In the genomic region with DNA sequence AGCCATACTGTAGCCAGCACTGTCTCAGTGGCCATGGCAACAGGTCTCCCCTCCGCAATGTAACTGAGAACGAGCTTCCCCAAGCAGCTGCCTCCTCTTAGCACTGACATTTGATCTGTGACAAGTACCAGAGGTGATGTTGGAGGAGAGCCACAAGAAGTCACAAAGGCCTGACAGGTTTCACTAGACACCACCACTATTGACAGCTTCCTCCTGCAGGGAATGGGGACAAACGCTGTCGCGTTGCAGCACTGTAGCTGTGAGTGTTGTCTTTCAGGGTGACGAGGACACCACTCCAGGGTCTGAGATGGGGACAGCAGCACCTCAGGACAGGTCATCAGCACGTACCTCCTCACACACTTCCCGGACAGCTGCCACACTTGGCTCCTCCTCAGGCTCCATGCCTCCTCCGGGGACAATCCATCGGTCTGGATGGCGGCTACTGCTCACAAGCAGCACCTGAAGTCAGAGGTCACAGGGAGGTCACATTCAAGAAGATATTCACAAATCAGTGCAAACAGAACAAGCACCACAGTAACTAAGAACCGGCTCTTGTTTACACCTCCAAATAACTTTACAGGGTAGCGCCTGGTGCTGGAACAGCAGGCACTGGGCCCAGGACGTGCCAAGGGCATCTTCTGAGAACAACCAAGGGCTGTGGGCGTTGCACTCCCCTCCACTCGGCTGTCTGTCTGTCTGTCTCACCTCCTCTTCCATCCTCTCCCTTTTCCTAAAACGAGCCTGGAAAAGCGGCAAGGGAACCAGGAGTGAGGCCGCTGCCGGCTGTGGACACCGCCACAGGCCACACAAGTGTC, we compare ENCODE assay signal across 16 mouse cellular contexts. TPM values are rescaled to one million over a fixed set of nuclear protein-coding genes. Genes with fewer than 3 reads are reported as not detected.
DNase-seq lines count a peak whose midpoint lies in the region; ATAC-seq and TF ChIP-seq lines count a peak whose summit lies in the region.
"Had no signal": no experiment of that assay in that cellular context is flagged by ENCODE, and none has a peak within 500 bp of the region (broad histone marks: within the 10 kb centered on the region; RNA-seq: fewer than 3 reads in every experiment).

No protein-coding gene starts in this region.

- TF ChIP-seq CTCF in kidney, adult 2 months (conservative IDR thresholded peaks at IDR 0.05; ENCODE audit: insufficient read depth, insufficient read length, low read depth, low read length), result no peak
- TF ChIP-seq CTCF in midbrain, postnatal 0 days (IDR thresholded peaks at IDR 0.05), result no peak

- no peaks in the 10 kb centered on the region for H3K9me3 ChIP-seq in kidney, embryonic 15.5 days (replicated peaks)
- no peaks in the 10 kb centered on the region for H3K9me3 ChIP-seq in midbrain, embryonic 13.5 days
- H3K9me3 ChIP-seq in midbrain, postnatal 0 days (ENCODE audit: low read length), result no peaks in the 10 kb centered on the region
- H3K9me3 ChIP-seq in heart, embryonic 12.5 days (replicated peaks), result no peaks in the 10 kb centered on the region
- H3K9me3 ChIP-seq: hindbrain, embryonic 15.5 days had no signal

- peak overlapping the region; percentile 30 for H3K27ac ChIP-seq in kidney, embryonic 15.5 days
- no peak overlapping the region for H3K27ac ChIP-seq in kidney, adult 2 months (ENCODE audit: insufficient read depth, low read depth, low read length)
- 0 out of 2 replicates have a peak overlapping the region, but pooled peaks have one; percentile 19 for H3K27ac ChIP-seq in midbrain, embryonic 13.5 days
- no peak overlapping the region for H3K27ac ChIP-seq in midbrain, postnatal 0 days (ENCODE audit: low read depth, low read length)
- peak overlapping the region; percentile 79 for H3K27ac ChIP-seq in heart, embryonic 12.5 days (ENCODE audit: poor library complexity, severe bottlenecking)
- H3K27ac ChIP-seq: hindbrain, embryonic 15.5 days had no signal

- 58% methylated on average over 21 of the region's 21 CpGs for WGBS in kidney, embryonic 15.5 days
- WGBS in kidney, adult 2 months, result 69% methylated on average over 21 of the region's 21 CpGs
- WGBS in midbrain, embryonic 13.5 days, result 88% methylated on average over 21 of the region's 21 CpGs
- WGBS in midbrain, postnatal 0 days, result 85% methylated on average over 21 of the region's 21 CpGs
- WGBS in heart, embryonic 12.5 days, result 49% methylated on average over 21 of the region's 21 CpGs

- peaks cover 36% of the 10 kb centered on the region for H3K4me1 ChIP-seq in kidney, embryonic 15.5 days
- peaks cover 6% of the 10 kb centered on the region; the same call in 1 of the 2 replicates for H3K4me1 ChIP-seq in kidney, adult 2 months (ENCODE audit: control insufficient read depth, insufficient read depth, low read length)
- H3K4me1 ChIP-seq in midbrain, embryonic 13.5 days (replicated peaks), result peaks cover 19% of the 10 kb centered on the region
- H3K4me1 ChIP-seq in midbrain, postnatal 0 days (ENCODE audit: insufficient read depth, low read length), result no peaks in the 10 kb centered on the region
- H3K4me1 ChIP-seq in heart, embryonic 12.5 days (replicated peaks), result peaks cover 77% of the 10 kb centered on the region

- no peak overlapping the region for H3K4me2 ChIP-seq in kidney, embryonic 15.5 days
- H3K4me2 ChIP-seq in midbrain, embryonic 13.5 days (replicated peaks), result no peak overlapping the region
- no peak overlapping the region for H3K4me2 ChIP-seq in midbrain, postnatal 0 days (ENCODE audit: low read depth, low read length, poor library complexity, severe bottlenecking)
- H3K4me2 ChIP-seq in heart, embryonic 12.5 days, result peak overlapping the region; percentile 20
- H3K4me2 ChIP-seq: hindbrain, embryonic 15.5 days; liver, embryonic 11.5 days had no signal

- H3K36me3 ChIP-seq in kidney, embryonic 15.5 days, result peaks cover 50% of the 10 kb centered on the region
- H3K36me3 ChIP-seq in kidney, adult 2 months (ENCODE audit: control insufficient read depth, insufficient read depth, low read length), result no peaks in the 10 kb centered on the region
- peaks cover 49% of the 10 kb centered on the region for H3K36me3 ChIP-seq in midbrain, embryonic 13.5 days
- H3K36me3 ChIP-seq in midbrain, postnatal 0 days (ENCODE audit: insufficient read depth, low read length), result peaks cover 33% of the 10 kb centered on the region
- peaks cover 45% of the 10 kb centered on the region for H3K36me3 ChIP-seq in heart, embryonic 12.5 days

- no peaks in the 10 kb centered on the region for H3K27me3 ChIP-seq in kidney, embryonic 15.5 days
- no peaks in the 10 kb centered on the region for H3K27me3 ChIP-seq in kidney, adult 2 months (replicated peaks; ENCODE audit: control insufficient read depth, insufficient read depth, low read length)
- H3K27me3 ChIP-seq in midbrain, embryonic 13.5 days, result no peaks in the 10 kb centered on the region
- no peaks in the 10 kb centered on the region for H3K27me3 ChIP-seq in midbrain, postnatal 0 days (ENCODE audit: insufficient read depth, low read length)
- H3K27me3 ChIP-seq in heart, embryonic 12.5 days (replicated peaks), result no peaks in the 10 kb centered on the region
- H3K27me3 ChIP-seq: CH12.LX; hindbrain, embryonic 15.5 days had no signal

- TF ChIP-seq POLR2A in kidney, adult 2 months (IDR thresholded peaks at IDR 0.05; ENCODE audit: low read depth, low read length), result no peak

- no peak overlapping the region for H3K9ac ChIP-seq in kidney, embryonic 15.5 days
- no peak overlapping the region for H3K9ac ChIP-seq in midbrain, embryonic 13.5 days (replicated peaks)
- H3K9ac ChIP-seq in midbrain, postnatal 0 days (replicated peaks; ENCODE audit: low read length, poor library complexity, severe bottlenecking), result no peak overlapping the region
- H3K9ac ChIP-seq in heart, embryonic 12.5 days, result peak overlapping the region; percentile 12; the same call in 1 of the 2 replicates
- H3K9ac ChIP-seq: hindbrain, embryonic 15.5 days had no signal

- ATAC-seq in kidney, embryonic 15.5 days (replicated peaks; ENCODE audit: low FRiP score), result peak; percentile 54
- no peak for ATAC-seq in midbrain, embryonic 13.5 days
- ATAC-seq in midbrain, postnatal 0 days (ENCODE audit: low FRiP score), result no peak
- peak; percentile 68 for ATAC-seq in heart, embryonic 12.5 days (ENCODE audit: insufficient number of reproducible peaks, low FRiP score)

- no peak overlapping the region for H3K4me3 ChIP-seq in kidney, embryonic 15.5 days (replicated peaks)
- H3K4me3 ChIP-seq in kidney, adult 2 months (ENCODE audit: insufficient read depth, low read depth, low read length), result no peak overlapping the region
- H3K4me3 ChIP-seq in midbrain, embryonic 13.5 days (replicated peaks), result no peak overlapping the region
- H3K4me3 ChIP-seq in midbrain, postnatal 0 days (ENCODE audit: low read depth, low read length), result no peak overlapping the region
- no peak overlapping the region for H3K4me3 ChIP-seq in heart, embryonic 12.5 days
- H3K4me3 ChIP-seq: hindbrain, embryonic 15.5 days had no signal

- no peak for DNase-seq in kidney, adult 2 months
- DNase-seq in midbrain, postnatal 0 days (ENCODE audit: low spot score), result no peak
- peak; percentile 73 for DNase-seq in skeletal muscle tissue, adult 2 months (ENCODE audit: low read depth, low spot score)
- no peak for DNase-seq in adipocyte (ENCODE audit: low spot score)
- DNase-seq: adrenal gland, adult 8-10 months; cerebellum, postnatal 36 days; kidney, postnatal 36 days; thymus, adult 2 months had no signal

RNA-seq across cellular contexts. Expression of a gene that starts 26.7 kb away (rescaled TPM):
- 75.2 and 81.5 TPM in 2 replicates for polyA plus RNA-seq in kidney, embryonic 15.5 days (2015; fragmentation: Nextera tagmentation; extraction: Ambion mirVana)
- polyA plus RNA-seq in kidney, adult 2 months (2012; rRNA removed), result 61.4 and 69.9 TPM in 2 replicates
- 223 and 227 TPM in 2 replicates for polyA plus RNA-seq in midbrain, embryonic 13.5 days (2015; fragmentation: Nextera tagmentation; extraction: Ambion mirVana)
- total RNA-seq in midbrain, postnatal 0 days (2014; rRNA removed), result 280 and 286 TPM in 2 replicates
- polyA plus RNA-seq in midbrain, postnatal 0 days (2015; fragmentation: Nextera tagmentation; extraction: Ambion mirVana), result 203 and 211 TPM in 2 replicates
- 106 and 110 TPM in 2 replicates for polyA plus RNA-seq in heart, embryonic 12.5 days (2016; fragmentation: Nextera tagmentation; extraction: Ambion mirVana)

RNA-seq across cellular contexts. Expression of a gene that starts 31.0 kb away (rescaled TPM):
- 14.1 and 17.3 TPM in 2 replicates for polyA plus RNA-seq in kidney, embryonic 15.5 days (2015; fragmentation: Nextera tagmentation; extraction: Ambion mirVana)
- 41.7 and 55.7 TPM in 2 replicates for polyA plus RNA-seq in kidney, adult 2 months (2012; rRNA removed)
- 33.4 and 36.8 TPM in 2 replicates for polyA plus RNA-seq in midbrain, embryonic 13.5 days (2015; fragmentation: Nextera tagmentation; extraction: Ambion mirVana)
- total RNA-seq in midbrain, postnatal 0 days (2014; rRNA removed), result 70.2 and 80.2 TPM in 2 replicates
- polyA plus RNA-seq in midbrain, postnatal 0 days (2015; fragmentation: Nextera tagmentation; extraction: Ambion mirVana), result 88.8 and 113 TPM in 2 replicates
- polyA plus RNA-seq in heart, embryonic 12.5 days (2016; fragmentation: Nextera tagmentation; extraction: Ambion mirVana), result 13.2 and 14.9 TPM in 2 replicates

RNA-seq across cellular contexts. Expression of a gene that starts 38.4 kb away (rescaled TPM):
- polyA plus RNA-seq in kidney, embryonic 15.5 days (2015; fragmentation: Nextera tagmentation; extraction: Ambion mirVana), result not detected in 2 replicates
- polyA plus RNA-seq in kidney, adult 2 months (2012; rRNA removed), result not detected in 2 replicates
- polyA plus RNA-seq in midbrain, embryonic 13.5 days (2015; fragmentation: Nextera tagmentation; extraction: Ambion mirVana), result not detected in 2 replicates
- not detected in 2 replicates for total RNA-seq in midbrain, postnatal 0 days (2014; rRNA removed)
- not detected in 2 replicates for polyA plus RNA-seq in midbrain, postnatal 0 days (2015; fragmentation: Nextera tagmentation; extraction: Ambion mirVana)
- polyA plus RNA-seq in heart, embryonic 12.5 days (2016; fragmentation: Nextera tagmentation; extraction: Ambion mirVana), result not detected in 2 replicates
- total RNA-seq: adrenal gland, adult 8-10 months; CH12.LX; left cerebral cortex, adult 18-20 months; megakaryocyte-erythroid progenitor cell, adult 5-6 weeks had no signal
- polyA plus RNA-seq: hindbrain, embryonic 15.5 days; liver, embryonic 11.5 days; thymus, adult 2 months had no signal

RNA-seq across cellular contexts. Expression of a gene that starts 39.9 kb away (rescaled TPM):
- 973 and 1,016 TPM in 2 replicates for polyA plus RNA-seq in kidney, embryonic 15.5 days (2015; fragmentation: Nextera tagmentation; extraction: Ambion mirVana)
- polyA plus RNA-seq in kidney, adult 2 months (2012; rRNA removed), result 814 and 927 TPM in 2 replicates
- 570 and 610 TPM in 2 replicates for polyA plus RNA-seq in midbrain, embryonic 13.5 days (2015; fragmentation: Nextera tagmentation; extraction: Ambion mirVana)
- 1,349 and 1,717 TPM in 2 replicates for total RNA-seq in midbrain, postnatal 0 days (2014; rRNA removed)
- 447 and 461 TPM in 2 replicates for polyA plus RNA-seq in midbrain, postnatal 0 days (2015; fragmentation: Nextera tagmentation; extraction: Ambion mirVana)
- polyA plus RNA-seq in heart, embryonic 12.5 days (2016; fragmentation: Nextera tagmentation; extraction: Ambion mirVana), result 611 and 625 TPM in 2 replicates

RNA-seq across cellular contexts. Expression of a gene that starts 40.3 kb away (rescaled TPM):
- polyA plus RNA-seq in kidney, embryonic 15.5 days (2015; fragmentation: Nextera tagmentation; extraction: Ambion mirVana), result 250 and 269 TPM in 2 replicates
- polyA plus RNA-seq in kidney, adult 2 months (2012; rRNA removed), result 37.4 and 38.9 TPM in 2 replicates
- 120 and 124 TPM in 2 replicates for polyA plus RNA-seq in midbrain, embryonic 13.5 days (2015; fragmentation: Nextera tagmentation; extraction: Ambion mirVana)
- total RNA-seq in midbrain, postnatal 0 days (2014; rRNA removed), result 135 and 138 TPM in 2 replicates
- 144 and 154 TPM in 2 replicates for polyA plus RNA-seq in midbrain, postnatal 0 days (2015; fragmentation: Nextera tagmentation; extraction: Ambion mirVana)
- 188 and 194 TPM in 2 replicates for polyA plus RNA-seq in heart, embryonic 12.5 days (2016; fragmentation: Nextera tagmentation; extraction: Ambion mirVana)

Comparison
In these comparisons a context has a peak if more than half of its experiments do, and no peak if none do; other contexts are left out.
1. H3K27ac ChIP-seq: peak in kidney, embryonic 15.5 days (single experiment), midbrain, embryonic 13.5 days (single experiment) and heart, embryonic 12.5 days (single experiment); none in kidney, adult 2 months (single experiment) and midbrain, postnatal 0 days (single experiment).
2. ATAC-seq: peak in kidney, embryonic 15.5 days (single experiment) and heart, embryonic 12.5 days (single experiment); none in midbrain, embryonic 13.5 days (single experiment) and midbrain, postnatal 0 days (single experiment).